Mouse (Mus musculus): Measurements from ENCODE around the gene Rabggtb. TPM values are rescaled to one million over a fixed set of nuclear protein-coding genes. Genes with fewer than 3 reads are reported as not detected.
"Not testable (repeated sequence)": the region's sequence is repeated elsewhere in the genome, so short reads cannot be mapped to it uniquely, and the experiment has no call there.

Rabggtb gene
- total RNA-seq, 1 experiment from 2014 or later = 147 TPM

DNA sequence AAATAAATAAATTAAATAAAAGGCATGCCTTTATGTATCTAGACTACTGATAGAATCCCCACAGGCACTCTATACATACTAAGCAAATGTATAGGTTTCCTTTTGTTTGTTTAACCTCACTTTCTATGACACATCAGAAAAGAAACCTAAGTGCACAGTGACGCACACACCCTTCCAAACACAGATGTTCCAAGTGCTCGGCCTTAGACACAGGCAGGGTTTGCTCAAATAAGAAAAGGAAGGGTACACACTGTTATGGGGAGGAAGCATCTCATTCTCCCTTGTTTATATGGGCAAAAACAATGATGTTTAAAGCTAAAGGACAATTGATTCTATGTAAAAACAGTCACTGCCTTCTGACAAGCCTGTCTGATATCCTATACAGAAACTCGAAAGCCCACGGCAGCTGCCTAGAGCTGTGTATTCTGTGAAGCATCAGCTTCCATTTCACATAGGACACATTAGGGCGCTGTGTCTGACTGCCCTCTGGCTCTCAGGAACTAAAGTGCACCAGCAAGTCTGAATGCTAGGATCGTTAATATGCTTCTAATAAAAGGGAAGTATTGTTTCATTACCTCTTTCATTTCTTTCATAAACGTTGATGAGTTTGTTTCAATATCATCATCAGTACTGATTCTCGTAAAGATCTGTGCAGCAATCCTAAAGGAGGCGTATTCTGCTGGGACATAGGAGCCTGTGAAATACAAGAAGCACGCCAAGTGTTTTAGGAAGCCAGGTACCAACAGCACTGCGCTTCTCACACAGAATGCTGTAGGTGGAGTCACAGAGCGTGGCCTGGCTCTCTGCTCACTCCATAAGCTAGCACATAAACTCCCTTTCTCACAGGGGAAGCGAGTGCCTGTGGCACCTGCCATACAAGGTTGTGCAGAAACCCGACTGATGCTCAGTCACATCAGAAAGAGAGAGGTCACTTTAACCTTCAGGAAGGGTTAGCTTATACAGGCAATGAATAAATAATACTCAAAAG lies 45.4 kb downstream of the Rabggtb start:
- ATAC-seq (replicated peaks; ENCODE audit: low read depth, poor library complexity, severe bottlenecking) = no peak

DNA sequence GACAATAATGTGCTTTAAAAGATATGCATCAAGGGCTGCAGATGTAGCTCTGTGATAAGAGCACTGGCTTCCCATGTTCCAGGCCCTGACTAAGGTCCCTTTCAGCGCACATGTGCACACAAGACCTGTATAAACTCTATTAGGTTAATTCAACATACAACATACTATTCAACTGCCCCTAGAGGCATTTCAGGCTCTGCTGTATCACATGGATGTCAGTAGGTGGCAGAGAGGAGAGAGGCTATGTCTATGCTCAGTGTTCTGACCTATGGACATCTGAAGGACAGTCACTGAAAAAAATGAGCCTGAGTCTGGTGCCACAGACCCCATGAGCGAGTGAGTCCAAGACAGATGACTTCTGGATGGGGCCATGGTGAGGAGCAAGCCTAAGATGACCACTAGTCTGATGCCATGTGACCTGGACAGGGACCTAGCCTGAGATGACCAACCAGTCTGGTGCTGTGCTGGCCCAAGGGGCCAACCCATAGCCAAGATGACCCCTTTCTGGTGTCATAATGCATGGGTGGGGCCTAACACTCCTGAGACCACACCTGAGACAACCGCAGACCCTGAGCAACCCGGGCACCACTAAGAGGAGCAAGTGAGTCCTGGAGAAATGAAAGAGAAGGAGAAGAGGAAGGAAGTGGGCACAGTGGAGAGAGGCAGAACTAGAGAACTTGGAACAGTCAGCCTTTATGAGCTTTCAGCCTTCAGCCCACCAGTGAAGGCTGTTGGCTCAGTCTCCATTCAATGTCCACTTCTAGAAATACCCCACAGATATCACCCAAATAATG lies 48.0 kb downstream of the Rabggtb start:
- ATAC-seq (replicated peaks; ENCODE audit: low read depth, poor library complexity, severe bottlenecking) = peak; percentile 68

DNA sequence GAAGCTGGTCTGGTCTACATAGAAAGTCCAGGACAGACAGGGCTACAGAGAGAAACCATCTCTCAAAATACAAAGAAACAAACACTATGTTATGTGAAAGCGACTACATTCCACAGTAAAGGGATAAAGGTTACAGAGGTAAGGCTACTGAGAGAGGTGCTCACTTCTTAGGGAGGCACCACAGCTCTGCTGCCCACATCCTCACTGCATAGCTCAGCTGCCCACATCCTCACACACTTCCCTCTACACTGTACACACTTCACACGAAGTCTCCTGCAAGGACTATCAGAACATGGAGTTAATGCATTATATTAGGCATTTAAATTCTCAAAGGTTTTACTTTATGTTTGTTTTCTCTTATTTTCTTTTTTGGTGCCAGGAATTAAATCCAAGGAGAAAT lies 49.0 kb downstream of the Rabggtb start:
- peak; percentile 69 for ATAC-seq (replicated peaks; ENCODE audit: low read depth, poor library complexity, severe bottlenecking)

DNA sequence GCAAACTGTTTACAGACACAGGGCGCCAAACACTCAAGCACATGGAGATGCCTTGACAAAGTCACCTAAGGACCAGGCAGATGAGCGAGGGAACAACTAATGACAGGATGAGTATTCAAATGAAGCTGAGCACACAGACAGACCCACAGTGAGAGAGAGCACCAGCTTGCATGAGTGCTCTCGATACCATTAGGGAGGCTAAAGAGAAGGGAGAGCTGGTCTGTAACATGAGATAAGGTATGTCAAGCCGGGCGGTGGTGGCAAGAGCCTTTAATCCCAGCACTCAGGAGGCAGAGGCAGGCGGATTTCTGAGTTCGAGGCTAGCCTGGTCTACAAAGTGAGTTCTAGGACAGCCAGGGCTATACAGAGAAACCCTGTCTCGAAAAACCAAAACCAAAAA lies 52.4 kb downstream of the Rabggtb start:
- not testable (repeated sequence) for ATAC-seq (replicated peaks; ENCODE audit: low read depth, poor library complexity, severe bottlenecking)

DNA sequence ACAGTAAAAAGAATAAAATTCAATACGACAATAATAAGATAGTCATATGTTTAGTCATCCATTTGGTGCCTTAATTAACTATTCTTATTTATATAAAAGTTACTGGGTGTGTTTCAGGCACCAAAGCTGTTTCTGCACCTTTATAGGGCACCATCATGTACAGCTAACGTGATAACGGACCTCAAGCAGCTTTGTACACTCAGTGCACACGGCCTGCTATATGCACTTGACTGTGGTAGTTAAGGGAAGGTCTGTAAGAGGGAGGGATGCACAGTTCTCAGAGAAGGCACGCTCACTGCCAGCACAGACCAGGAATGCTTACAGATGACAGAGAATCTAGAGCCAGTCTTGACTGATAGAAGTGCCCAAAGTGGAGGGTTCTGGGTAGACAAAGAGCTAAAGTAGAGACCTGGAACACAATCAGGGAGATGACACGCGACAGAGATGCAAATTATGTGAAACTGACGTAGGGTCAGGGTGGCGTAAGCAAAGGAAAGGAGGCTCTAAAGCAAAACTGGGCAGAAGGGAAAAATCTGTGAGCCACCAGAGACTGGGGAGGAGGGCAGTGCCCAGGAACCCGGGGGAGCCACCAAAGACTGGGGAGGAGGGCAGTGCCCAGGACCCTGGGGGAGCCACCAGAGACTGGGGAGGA lies 54.3 kb downstream of the Rabggtb start:
- ATAC-seq (replicated peaks; ENCODE audit: low read depth, poor library complexity, severe bottlenecking) = no peak

Other genes with a start within 250 kb of the Rabggtb start
- gene St6galnac3, start 187.8 kb downstream of the Rabggtb start, total RNA-seq (2017) = 2.7 and 14.1 TPM in 2 replicates
- 0.58 and 1.3 TPM in 2 replicates for gene Asb17, start 68.8 kb downstream of the Rabggtb start, total RNA-seq (2017)
- gene Msh4, start 6.9 kb downstream of the Rabggtb start, total RNA-seq (2017) = 0.23 TPM in 1 of 2 replicates, not detected in the other
- gene Acadm, start 31.6 kb upstream of the Rabggtb start, total RNA-seq (2017) = 253 and 277 TPM in 2 replicates
- gene Slc44a5, start 60.4 kb upstream of the Rabggtb start, total RNA-seq (2017) = not detected in 2 replicates

Data from common myeloid progenitor, adult 5-6 weeks (primary cell).